Mouse (Mus musculus): ENCODE measurements around the gene Ankrd36. TPM values are rescaled to one million over a fixed set of nuclear protein-coding genes. Genes with fewer than 3 reads are reported as not detected.

Gene Ankrd36
- total and polyA plus RNA-seq, 2 experiments, result not detected

GRCm38 (mm10) chr11:5551931-5552330, 17.6 kb upstream of the Ankrd36 start:
- Histone ChIP-seq H3K36me3 (ENCODE audit: control insufficient read depth, insufficient read depth, low read length) (no peaks in the 10 kb centered on the region), H3K27me3 (ENCODE audit: control insufficient read depth, insufficient read depth, low read length) (no peaks in the 10 kb centered on the region), H3K9ac (ENCODE audit: low read depth, low read length) (no peak overlapping the region), H3K4me1 (ENCODE audit: control insufficient read depth, insufficient read depth, low read length) (no peaks in the 10 kb centered on the region), H3K4me3 (ENCODE audit: insufficient read depth, low read depth, low read length) (no peak overlapping the region), H3K79me2 (ENCODE audit: control insufficient read depth, insufficient read depth, low read length) (no peaks in the 10 kb centered on the region), H3K27ac (replicated peaks; ENCODE audit: insufficient read depth, low read depth, low read length) (no peak overlapping the region)
- DNase-seq (ENCODE audit: extremely low read depth, low read depth, low spot score), result no peak
- 84% methylated on average over 1 of the region's 1 CpGs for WGBS
- TF ChIP-seq CTCF (IDR thresholded peaks at IDR 0.05; ENCODE audit: low read depth, low read length), result no peak
- TF ChIP-seq POLR2A (IDR thresholded peaks at IDR 0.05; ENCODE audit: extremely low read depth, insufficient read depth, low read length), result no peak

- no peak for DNase-seq (ENCODE audit: extremely low read depth, low read depth, low spot score)
- Histone ChIP-seq H3K4me1 (ENCODE audit: control insufficient read depth, insufficient read depth, low read length) (no peaks in the 10 kb centered on the region), H3K4me3 (ENCODE audit: insufficient read depth, low read depth, low read length) (no peak overlapping the region)
Measured at GRCm38 (mm10) chr11:5560273-5560672, 9.2 kb upstream of the Ankrd36 start.

DNA sequence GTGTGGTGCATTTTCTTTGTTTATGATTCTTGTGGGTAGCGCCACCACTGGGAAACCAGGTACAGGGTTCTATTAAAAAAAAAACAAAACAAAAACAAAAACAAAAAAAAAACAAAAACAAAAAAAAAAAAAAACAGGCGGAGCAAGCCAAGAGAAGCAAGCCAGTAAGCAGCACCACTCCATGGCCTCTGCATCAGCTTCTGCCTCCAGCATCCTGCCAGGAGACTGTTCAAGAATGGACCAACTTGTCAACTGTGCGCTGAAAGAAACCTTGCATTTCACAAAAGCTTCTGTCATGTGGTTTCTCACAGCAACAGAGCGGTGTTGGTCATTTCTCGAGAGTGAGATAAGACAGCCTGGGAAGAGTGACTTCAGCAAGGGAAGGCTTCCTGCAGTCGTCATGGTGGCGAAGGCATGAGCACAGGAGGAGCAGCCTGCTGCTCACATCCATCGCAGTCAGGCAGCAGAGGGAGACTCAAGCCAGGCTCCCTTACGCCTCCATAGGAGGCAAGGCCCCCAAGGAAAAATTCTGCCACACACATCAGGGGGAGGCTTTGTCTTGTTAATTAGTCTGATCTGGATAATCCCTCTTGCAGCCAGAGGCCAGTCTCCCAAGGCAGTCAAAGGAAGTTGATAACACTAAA, 6.7 kb upstream of the Ankrd36 start:
- DNase-seq (ENCODE audit: extremely low read depth, low read depth, low spot score), result no peak
- Histone ChIP-seq H3K79me2 (ENCODE audit: control insufficient read depth, insufficient read depth, low read length) (no peaks in the 10 kb centered on the region), H3K36me3 (ENCODE audit: control insufficient read depth, insufficient read depth, low read length) (no peaks in the 10 kb centered on the region), H3K4me3 (ENCODE audit: insufficient read depth, low read depth, low read length) (no peak overlapping the region), H3K27me3 (ENCODE audit: control insufficient read depth, insufficient read depth, low read length) (no peaks in the 10 kb centered on the region), H3K4me1 (ENCODE audit: control insufficient read depth, insufficient read depth, low read length) (no peaks in the 10 kb centered on the region), H3K9ac (ENCODE audit: low read depth, low read length) (no peak overlapping the region), H3K27ac (replicated peaks; ENCODE audit: insufficient read depth, low read depth, low read length) (no peak overlapping the region)
- WGBS, result 66% methylated on average over 9 of the region's 9 CpGs
- TF ChIP-seq CTCF (IDR thresholded peaks at IDR 0.05; ENCODE audit: low read depth, low read length) (no peak), POLR2A (IDR thresholded peaks at IDR 0.05; ENCODE audit: extremely low read depth, insufficient read depth, low read length) (no peak)

More at GRCm38 (mm10) chr11:5560273-5560672, 9.2 kb upstream of the Ankrd36 start:
- H3K27me3 ChIP-seq (ENCODE audit: control insufficient read depth, insufficient read depth, low read length), result no peaks in the 10 kb centered on the region
- 90% methylated on average over 3 of the region's 3 CpGs for WGBS
- no peak overlapping the region for H3K27ac ChIP-seq (replicated peaks; ENCODE audit: insufficient read depth, low read depth, low read length)
- H3K79me2 ChIP-seq (ENCODE audit: control insufficient read depth, insufficient read depth, low read length), result no peaks in the 10 kb centered on the region
- no peaks in the 10 kb centered on the region for H3K36me3 ChIP-seq (ENCODE audit: control insufficient read depth, insufficient read depth, low read length)
- no peak for TF ChIP-seq CTCF (IDR thresholded peaks at IDR 0.05; ENCODE audit: low read depth, low read length)
- TF ChIP-seq POLR2A (IDR thresholded peaks at IDR 0.05; ENCODE audit: extremely low read depth, insufficient read depth, low read length), result no peak
- no peak overlapping the region for H3K9ac ChIP-seq (ENCODE audit: low read depth, low read length)

DNA sequence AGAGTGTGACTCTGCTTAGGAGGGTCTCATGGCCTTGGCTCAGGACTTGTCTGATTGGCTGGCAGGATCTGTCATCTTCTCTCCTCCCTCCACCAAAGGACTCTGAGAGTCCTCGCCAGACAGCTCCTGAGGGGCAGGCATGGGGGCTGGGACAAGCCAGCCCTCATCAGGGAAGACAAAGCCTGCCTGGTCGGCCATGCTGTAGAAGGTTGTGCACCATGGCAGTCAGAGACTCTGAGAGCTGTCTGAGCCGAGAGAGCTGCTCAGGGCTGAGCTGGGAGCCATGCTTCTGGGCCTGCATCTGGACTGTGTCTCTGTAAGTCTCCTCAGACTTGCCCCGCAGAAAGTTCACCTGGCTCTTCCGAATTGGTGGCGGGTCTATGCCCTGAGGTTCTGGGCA, 5.6 kb upstream of the Ankrd36 start:
- H3K4me1 ChIP-seq (ENCODE audit: control insufficient read depth, insufficient read depth, low read length), result no peaks in the 10 kb centered on the region
- 82% methylated on average over 6 of the region's 6 CpGs for WGBS
- TF ChIP-seq CTCF (IDR thresholded peaks at IDR 0.05; ENCODE audit: low read depth, low read length) (no peak), POLR2A (IDR thresholded peaks at IDR 0.05; ENCODE audit: extremely low read depth, insufficient read depth, low read length) (no peak)

DNA sequence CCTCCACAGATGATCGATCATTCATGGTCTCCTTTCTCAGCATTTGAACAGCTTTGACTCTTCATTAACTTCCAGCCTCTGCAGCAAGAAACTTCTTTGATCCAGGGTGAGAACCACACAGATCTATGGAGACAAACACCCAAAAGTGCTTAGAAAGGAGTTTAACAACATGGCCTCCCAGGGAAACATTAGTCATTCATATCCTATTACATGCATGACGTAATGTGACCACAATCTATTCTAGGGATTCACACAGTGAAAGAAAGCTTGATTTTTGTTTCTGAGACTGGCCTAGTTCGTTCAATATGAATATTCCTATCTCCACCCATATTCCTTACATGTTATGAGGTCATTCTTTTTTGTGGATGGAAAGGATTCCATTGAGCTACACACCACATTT, 3.9 kb upstream of the Ankrd36 start:
- no peak overlapping the region for H3K9ac ChIP-seq (ENCODE audit: low read depth, low read length)
- no peaks in the 10 kb centered on the region for H3K79me2 ChIP-seq (ENCODE audit: control insufficient read depth, insufficient read depth, low read length)
- no peak for DNase-seq (ENCODE audit: extremely low read depth, low read depth, low spot score)
- H3K27ac ChIP-seq (replicated peaks; ENCODE audit: insufficient read depth, low read depth, low read length), result no peak overlapping the region
- H3K36me3 ChIP-seq (ENCODE audit: control insufficient read depth, insufficient read depth, low read length), result no peaks in the 10 kb centered on the region
- H3K27me3 ChIP-seq (ENCODE audit: control insufficient read depth, insufficient read depth, low read length), result no peaks in the 10 kb centered on the region
- TF ChIP-seq CTCF (IDR thresholded peaks at IDR 0.05; ENCODE audit: low read depth, low read length) (no peak), POLR2A (IDR thresholded peaks at IDR 0.05; ENCODE audit: extremely low read depth, insufficient read depth, low read length) (no peak)
- H3K4me3 ChIP-seq (ENCODE audit: insufficient read depth, low read depth, low read length), result no peak overlapping the region
- 93% methylated on average over 3 of the region's 3 CpGs for WGBS
- no peaks in the 10 kb centered on the region for H3K4me1 ChIP-seq (ENCODE audit: control insufficient read depth, insufficient read depth, low read length)

More for the DNA sequence above, 5.6 kb upstream of the Ankrd36 start:
- Histone ChIP-seq H3K36me3 (ENCODE audit: control insufficient read depth, insufficient read depth, low read length) (no peaks in the 10 kb centered on the region), H3K4me3 (ENCODE audit: insufficient read depth, low read depth, low read length) (no peak overlapping the region), H3K27me3 (ENCODE audit: control insufficient read depth, insufficient read depth, low read length) (no peaks in the 10 kb centered on the region), H3K79me2 (ENCODE audit: control insufficient read depth, insufficient read depth, low read length) (no peaks in the 10 kb centered on the region), H3K9ac (ENCODE audit: low read depth, low read length) (no peak overlapping the region), H3K27ac (replicated peaks; ENCODE audit: insufficient read depth, low read depth, low read length) (no peak overlapping the region)
- no peak for DNase-seq (ENCODE audit: extremely low read depth, low read depth, low spot score)

DNA sequence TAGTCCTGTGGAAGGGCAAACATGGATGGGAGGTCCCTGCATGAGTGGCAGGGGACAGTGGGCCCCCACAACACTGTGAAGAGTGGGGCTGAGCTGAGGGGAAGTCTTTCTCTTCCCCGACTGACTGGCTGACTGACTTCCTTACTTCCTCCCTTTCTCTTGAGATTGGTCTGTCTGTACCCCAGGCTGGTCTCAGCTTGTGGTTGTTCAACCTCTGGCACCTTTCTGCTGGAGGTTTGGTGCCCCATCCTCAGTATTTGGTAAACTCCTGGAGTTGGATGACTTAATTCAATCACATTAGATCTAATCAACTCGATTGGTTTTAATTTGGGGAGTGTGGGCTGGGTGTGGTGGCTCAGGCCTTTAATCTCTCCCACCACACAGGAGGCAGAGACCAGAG, 3.0 kb upstream of the Ankrd36 start:
- Histone ChIP-seq H3K27ac (replicated peaks; ENCODE audit: insufficient read depth, low read depth, low read length) (no peak overlapping the region), H3K27me3 (ENCODE audit: control insufficient read depth, insufficient read depth, low read length) (no peaks in the 10 kb centered on the region), H3K36me3 (ENCODE audit: control insufficient read depth, insufficient read depth, low read length) (no peaks in the 10 kb centered on the region), H3K9ac (ENCODE audit: low read depth, low read length) (no peak overlapping the region), H3K4me3 (ENCODE audit: insufficient read depth, low read depth, low read length) (no peak overlapping the region), H3K79me2 (ENCODE audit: control insufficient read depth, insufficient read depth, low read length) (no peaks in the 10 kb centered on the region), H3K4me1 (ENCODE audit: control insufficient read depth, insufficient read depth, low read length) (no peaks in the 10 kb centered on the region)
- 64% methylated on average over 2 of the region's 2 CpGs for WGBS
- no peak for DNase-seq (ENCODE audit: extremely low read depth, low read depth, low spot score)
- no peak for TF ChIP-seq POLR2A (IDR thresholded peaks at IDR 0.05; ENCODE audit: extremely low read depth, insufficient read depth, low read length)
- TF ChIP-seq CTCF (IDR thresholded peaks at IDR 0.05; ENCODE audit: low read depth, low read length), result no peak
